Mouse (Mus musculus): ENCODE measurements at regions not wholly inside any gene's neighbourhood (a gene's known extent, or its start where the extent isn't known, plus 50 kb on each side); places are given as distances from the start of the nearest gene placed in this dataset.

GRCm38 (mm10) chr19:36236576-36237345 is 111.3 kb upstream of the Pcgf5 start:
- Histone ChIP-seq H3K36me3 (no peaks in the 10 kb centered on the region), H3K4me1 (no peaks in the 10 kb centered on the region), H3K9me3 (no peaks in the 10 kb centered on the region), H3K9ac (no peak overlapping the region), H3K27me3 (no peaks in the 10 kb centered on the region), H3K4me3 (no peak overlapping the region), H3K27ac (no peak overlapping the region), H3K4me2 (no peak overlapping the region)
- no peak for ATAC-seq (ENCODE audit: insufficient number of reproducible peaks, insufficient read depth, low FRiP score, low TSS enrichment, low read depth)
- WGBS, result 34% methylated on average over 7 of the region's 7 CpGs

- 51% methylated on average over 3 of the region's 3 CpGs for WGBS
- Histone ChIP-seq H3K4me3 (no peak overlapping the region), H3K27ac (no peak overlapping the region; the same call in 1 of the 2 replicates), H3K9me3 (no peaks in the 10 kb centered on the region), H3K36me3 (no peaks in the 10 kb centered on the region), H3K27me3 (no peaks in the 10 kb centered on the region), H3K4me1 (no peaks in the 10 kb centered on the region), H3K9ac (no peak overlapping the region), H3K4me2 (no peak overlapping the region)
- ATAC-seq (ENCODE audit: insufficient number of reproducible peaks, insufficient read depth, low FRiP score, low TSS enrichment, low read depth), result no peak
Measured at GRCm38 (mm10) chr19:36237751-36238150, 110.4 kb upstream of the Pcgf5 start.

- H3K4me1 ChIP-seq, result no peaks in the 10 kb centered on the region
- no peaks in the 10 kb centered on the region for H3K9me3 ChIP-seq
- no peaks in the 10 kb centered on the region for H3K27me3 ChIP-seq
- H3K4me2 ChIP-seq, result no peak overlapping the region
- H3K4me3 ChIP-seq, result no peak overlapping the region
- H3K9ac ChIP-seq, result no peak overlapping the region
- WGBS, result 79% methylated on average over 3 of the region's 3 CpGs
- H3K36me3 ChIP-seq, result no peaks in the 10 kb centered on the region
- no peak overlapping the region for H3K27ac ChIP-seq
- ATAC-seq (ENCODE audit: insufficient number of reproducible peaks, insufficient read depth, low FRiP score, low TSS enrichment, low read depth), result no peak
Measured at GRCm38 (mm10) chr19:36238536-36238935, 109.6 kb upstream of the Pcgf5 start.

- Histone ChIP-seq H3K4me3 (no peak overlapping the region), H3K9ac (no peak overlapping the region), H3K9me3 (no peaks in the 10 kb centered on the region), H3K4me2 (no peak overlapping the region), H3K36me3 (no peaks in the 10 kb centered on the region), H3K27ac (no peak overlapping the region), H3K27me3 (no peaks in the 10 kb centered on the region), H3K4me1 (no peaks in the 10 kb centered on the region)
- no peak for ATAC-seq (ENCODE audit: insufficient number of reproducible peaks, insufficient read depth, low FRiP score, low TSS enrichment, low read depth)
- WGBS, result 78% methylated on average over 3 of the region's 3 CpGs
Measured at GRCm38 (mm10) chr19:36242396-36242795, 105.7 kb upstream of the Pcgf5 start.

GRCm38 (mm10) chr19:36242946-36243345 is 105.2 kb upstream of the Pcgf5 start:
- Histone ChIP-seq H3K4me1 (no peaks in the 10 kb centered on the region), H3K9ac (no peak overlapping the region), H3K27me3 (no peaks in the 10 kb centered on the region), H3K27ac (no peak overlapping the region), H3K36me3 (no peaks in the 10 kb centered on the region), H3K9me3 (no peaks in the 10 kb centered on the region), H3K4me2 (no peak overlapping the region), H3K4me3 (no peak overlapping the region)
- no peak for ATAC-seq (ENCODE audit: insufficient number of reproducible peaks, insufficient read depth, low FRiP score, low TSS enrichment, low read depth)
- 67% methylated on average over 5 of the region's 5 CpGs for WGBS

- Histone ChIP-seq H3K36me3 (no peaks in the 10 kb centered on the region), H3K4me2 (no peak overlapping the region), H3K9ac (no peak overlapping the region), H3K27me3 (no peaks in the 10 kb centered on the region), H3K4me3 (no peak overlapping the region), H3K9me3 (no peaks in the 10 kb centered on the region), H3K4me1 (no peaks in the 10 kb centered on the region), H3K27ac (no peak overlapping the region)
- ATAC-seq (ENCODE audit: insufficient number of reproducible peaks, insufficient read depth, low FRiP score, low TSS enrichment, low read depth), result no peak
- 88% methylated on average over 3 of the region's 3 CpGs for WGBS
Measured at GRCm38 (mm10) chr19:36252522-36252921, 95.6 kb upstream of the Pcgf5 start.

- H3K27ac ChIP-seq, result no peak overlapping the region
- no peak overlapping the region for H3K4me3 ChIP-seq
- no peaks in the 10 kb centered on the region for H3K4me1 ChIP-seq
- H3K9ac ChIP-seq, result no peak overlapping the region
- 69% methylated on average over 10 of the region's 10 CpGs for WGBS
- H3K4me2 ChIP-seq, result no peak overlapping the region
- no peaks in the 10 kb centered on the region for H3K9me3 ChIP-seq
- H3K27me3 ChIP-seq, result no peaks in the 10 kb centered on the region
- no peaks in the 10 kb centered on the region for H3K36me3 ChIP-seq
- no peak for ATAC-seq (ENCODE audit: insufficient number of reproducible peaks, insufficient read depth, low FRiP score, low TSS enrichment, low read depth)
Measured at GRCm38 (mm10) chr19:36257748-36258538, 90.2 kb upstream of the Pcgf5 start.

- Histone ChIP-seq H3K27ac (no peak overlapping the region), H3K27me3 (no peaks in the 10 kb centered on the region), H3K9me3 (no peaks in the 10 kb centered on the region), H3K9ac (no peak overlapping the region), H3K4me3 (no peak overlapping the region), H3K4me1 (no peaks in the 10 kb centered on the region), H3K4me2 (no peak overlapping the region), H3K36me3 (no peaks in the 10 kb centered on the region)
- ATAC-seq (ENCODE audit: insufficient number of reproducible peaks, insufficient read depth, low FRiP score, low TSS enrichment, low read depth), result no peak
- WGBS, result 87% methylated on average over 5 of the region's 5 CpGs
Measured at GRCm38 (mm10) chr19:36261819-36262218, 86.3 kb upstream of the Pcgf5 start.

GRCm38 (mm10) chr19:36263923-36264322 is 84.2 kb upstream of the Pcgf5 start:
- H3K4me3 ChIP-seq, result no peak overlapping the region
- H3K9ac ChIP-seq, result no peak overlapping the region
- 78% methylated on average over 4 of the region's 4 CpGs for WGBS
- H3K4me2 ChIP-seq, result no peak overlapping the region
- no peaks in the 10 kb centered on the region for H3K4me1 ChIP-seq
- H3K36me3 ChIP-seq, result no peaks in the 10 kb centered on the region
- no peak overlapping the region for H3K27ac ChIP-seq
- no peaks in the 10 kb centered on the region for H3K27me3 ChIP-seq
- no peaks in the 10 kb centered on the region for H3K9me3 ChIP-seq
- ATAC-seq (ENCODE audit: insufficient number of reproducible peaks, insufficient read depth, low FRiP score, low TSS enrichment, low read depth), result no peak

- Histone ChIP-seq H3K4me3 (no peak overlapping the region), H3K4me1 (no peaks in the 10 kb centered on the region), H3K9me3 (no peaks in the 10 kb centered on the region), H3K36me3 (no peaks in the 10 kb centered on the region), H3K27me3 (no peaks in the 10 kb centered on the region), H3K9ac (no peak overlapping the region), H3K27ac (no peak overlapping the region), H3K4me2 (no peak overlapping the region)
- 80% methylated on average over 2 of the region's 2 CpGs for WGBS
- no peak for ATAC-seq (ENCODE audit: insufficient number of reproducible peaks, insufficient read depth, low FRiP score, low TSS enrichment, low read depth)
Measured at GRCm38 (mm10) chr19:36264397-36264796, 83.7 kb upstream of the Pcgf5 start.

- no peak for ATAC-seq (ENCODE audit: insufficient number of reproducible peaks, insufficient read depth, low FRiP score, low TSS enrichment, low read depth)
- Histone ChIP-seq H3K4me3 (no peak overlapping the region), H3K27me3 (no peaks in the 10 kb centered on the region), H3K4me2 (no peak overlapping the region), H3K9ac (no peak overlapping the region), H3K4me1 (no peaks in the 10 kb centered on the region), H3K36me3 (no peaks in the 10 kb centered on the region), H3K27ac (no peak overlapping the region), H3K9me3 (no peaks in the 10 kb centered on the region)
- 91% methylated on average over 1 of the region's 1 CpGs for WGBS
Measured at GRCm38 (mm10) chr19:36265276-36265675, 82.8 kb upstream of the Pcgf5 start.

- Histone ChIP-seq H3K27ac (no peak overlapping the region), H3K9ac (no peak overlapping the region), H3K4me2 (no peak overlapping the region), H3K36me3 (no peaks in the 10 kb centered on the region), H3K9me3 (no peaks in the 10 kb centered on the region), H3K4me1 (no peaks in the 10 kb centered on the region), H3K4me3 (no peak overlapping the region), H3K27me3 (no peaks in the 10 kb centered on the region)
- ATAC-seq (ENCODE audit: insufficient number of reproducible peaks, insufficient read depth, low FRiP score, low TSS enrichment, low read depth), result no peak
- 62% methylated on average over 8 of the region's 8 CpGs for WGBS
Measured at GRCm38 (mm10) chr19:36266346-36266745, 81.8 kb upstream of the Pcgf5 start.
